Mouse (Mus musculus) neural tube, embryonic 12.5 days (tissue): ENCODE measurements around the gene Khdrbs1. TPM values are rescaled to one million over a fixed set of nuclear protein-coding genes. Genes with fewer than 3 reads are reported as not detected.

Experiments used
- ATAC-seq: fragments of 200-750 bp; cut with Nextera tagmentation; 2 replicates; pipeline ENCODE4 v1.8.0; 2017; ENCODE audit warnings: low read depth, mild to moderate bottlenecking, moderate TSS enrichment, moderate library complexity; ENCODE audit not compliant: low FRiP score
- H3K27ac ChIP-seq: fragments of 300-500 bp; sonication (generic); 2 replicates; pipeline ENCODE4 v1.5.1; 2016
- H3K27me3 ChIP-seq: fragments of 300-500 bp; sonication (generic); replicated peaks from 2 replicates; pipeline ENCODE4 v1.6.1; 2016; ENCODE audit warnings: mild to moderate bottlenecking
- H3K36me3 ChIP-seq: fragments of 300-500 bp; sonication (generic); 2 replicates; pipeline ENCODE4 v1.6.1; 2016; ENCODE audit warnings: mild to moderate bottlenecking
- H3K4me1 ChIP-seq: fragments of 300-500 bp; sonication (generic); 2 replicates; pipeline ENCODE4 v1.6.1; 2016
- H3K4me2 ChIP-seq: fragments of 300-500 bp; sonication (generic); replicated peaks from 2 replicates; pipeline ENCODE4 v1.6.1; 2016; ENCODE audit warnings: mild to moderate bottlenecking
- H3K4me3 ChIP-seq: fragments of 300-500 bp; sonication (generic); 2 replicates; pipeline ENCODE4 v1.5.1; 2016
- H3K9ac ChIP-seq: fragments of 300-500 bp; sonication (generic); 2 replicates; pipeline ENCODE4 v1.6.1; 2016; ENCODE audit warnings: mild to moderate bottlenecking
- H3K9me3 ChIP-seq: fragments of 300-500 bp; sonication (generic); 2 replicates; pipeline ENCODE4 v1.6.1; 2016; ENCODE audit warnings: mild to moderate bottlenecking
- WGBS: fragments of 180-500 bp; shearing (Covaris S2); methylation state at CpG from one replicate; pipeline ENCODE4 v1.1.7; 2016; 5-methylcytosine and 5-hydroxymethylcytosine counted together
- microRNA-seq: library from miRNA; unstranded; fragments of <30 nt; microRNA quantifications from one replicate; pipeline ENCODE4, GENCODE M21; 2017
- polyA plus RNA-seq: library from polyadenylated mRNA; unstranded; fragments of >200 nt; fragmentation: Nextera tagmentation; extraction: Ambion mirVana; gene quantifications from 2 replicates; pipeline ENCODE4 v1.2.1, GENCODE M21; 2016

Gene Khdrbs1
- polyA plus RNA-seq, 1 experiment from 2014 or later: 212 TPM

DNA sequence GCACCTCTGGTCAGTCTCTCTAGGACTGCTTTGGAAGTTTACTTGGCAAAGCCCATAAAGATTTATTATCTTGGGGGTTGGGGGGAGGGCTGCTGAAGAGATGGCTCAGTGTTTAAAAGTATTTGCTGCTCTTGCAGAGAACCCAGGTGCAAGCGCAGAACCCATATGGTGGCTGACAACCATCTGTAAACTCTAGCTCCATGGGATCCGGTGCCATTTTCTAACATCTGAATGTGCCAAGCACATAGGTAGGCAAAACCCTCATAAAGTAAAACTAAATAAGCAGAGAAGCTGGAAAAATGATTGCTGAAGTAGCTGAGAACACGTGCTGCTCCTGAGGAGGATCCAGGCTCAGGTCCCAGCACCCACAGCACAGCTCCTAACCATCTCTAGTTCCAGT, 80.5 kb downstream of the Khdrbs1 start:
- H3K36me3 ChIP-seq: peaks cover 40% of the 10 kb centered on the region
- WGBS: 94% methylated on average over 3 of the region's 3 CpGs

DNA sequence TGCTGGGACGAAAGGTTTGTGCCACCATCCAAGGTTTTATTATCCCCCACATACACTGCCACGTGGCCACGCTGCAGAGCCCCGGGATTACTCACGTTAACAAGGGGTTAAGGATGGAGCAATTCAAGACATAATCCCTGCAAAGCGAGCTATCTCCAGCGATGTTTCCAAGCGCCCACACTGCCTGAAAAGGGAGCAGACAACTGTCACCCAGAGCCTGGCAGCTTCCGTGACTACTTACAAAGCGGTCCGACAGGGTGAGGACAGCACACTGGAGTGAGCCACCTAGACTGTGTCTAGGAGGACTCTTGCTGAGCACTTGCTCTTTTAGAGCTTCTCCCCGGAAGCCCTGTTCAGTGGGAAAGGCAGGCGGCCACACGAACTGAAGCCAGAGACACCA, 87.3 kb downstream of the Khdrbs1 start:
- no peak for ATAC-seq
- Histone ChIP-seq H3K4me1 (no peaks in the 10 kb centered on the region), H3K27me3 (no peaks in the 10 kb centered on the region), H3K4me2 (no peak overlapping the region), H3K27ac (no peak overlapping the region), H3K4me3 (no peak overlapping the region), H3K9ac (no peak overlapping the region), H3K36me3 (peaks cover 86% of the 10 kb centered on the region), H3K9me3 (no peaks in the 10 kb centered on the region)
- WGBS: 95% methylated on average over 14 of the region's 14 CpGs

More for the DNA sequence above, 80.5 kb downstream of the Khdrbs1 start:
- Histone ChIP-seq H3K27me3 (no peaks in the 10 kb centered on the region), H3K4me3 (no peak overlapping the region), H3K4me2 (no peak overlapping the region), H3K27ac (no peak overlapping the region), H3K9me3 (no peaks in the 10 kb centered on the region), H3K9ac (no peak overlapping the region), H3K4me1 (no peaks in the 10 kb centered on the region)
- ATAC-seq: no peak

Small RNAs within 50 kb of the gene (microRNA-seq; reads per million reads assigned to microRNA genes)
- gene Gm28017: not detected
- 0.66 reads per million for gene Mir7016

Other genes with a start within 250 kb of the Khdrbs1 start
- gene Marcksl1, start 228.7 kb downstream of the Khdrbs1 start, polyA plus RNA-seq: 2,122 and 2,278 TPM in 2 replicates
- gene Hdac1, start 199.6 kb downstream of the Khdrbs1 start, polyA plus RNA-seq: 179 and 192 TPM in 2 replicates
- gene Lck, start 168.7 kb downstream of the Khdrbs1 start, polyA plus RNA-seq: 7.8 and 8.0 TPM in 2 replicates
- 1.5 and 2.2 TPM in 2 replicates for gene Fam167b, start 163.8 kb downstream of the Khdrbs1 start, polyA plus RNA-seq
- 200 and 208 TPM in 2 replicates for gene Eif3i, start 141.7 kb downstream of the Khdrbs1 start, polyA plus RNA-seq
- 175 and 183 TPM in 2 replicates for gene Tmem234, start 141.6 kb downstream of the Khdrbs1 start, polyA plus RNA-seq
- gene Dcdc2b, start 128.0 kb downstream of the Khdrbs1 start, polyA plus RNA-seq: 3.1 and 3.3 TPM in 2 replicates
- 32.5 and 32.6 TPM in 2 replicates for gene Iqcc, start 123.2 kb downstream of the Khdrbs1 start, polyA plus RNA-seq
- 103 and 107 TPM in 2 replicates for gene Ccdc28b, start 118.4 kb downstream of the Khdrbs1 start, polyA plus RNA-seq
- gene Txlna, start 101.2 kb downstream of the Khdrbs1 start, polyA plus RNA-seq: 77.6 and 83.5 TPM in 2 replicates
- 16.3 and 16.6 TPM in 2 replicates for gene Kpna6, start 69.5 kb downstream of the Khdrbs1 start, polyA plus RNA-seq
- gene Tmem39b, start 45.5 kb downstream of the Khdrbs1 start, polyA plus RNA-seq: 16.0 and 16.8 TPM in 2 replicates
- 336 and 342 TPM in 2 replicates for gene Ptp4a2, start 68.9 kb upstream of the Khdrbs1 start, polyA plus RNA-seq
- gene Spocd1, start 186.9 kb upstream of the Khdrbs1 start, polyA plus RNA-seq: not detected in 2 replicates
- 9.1 and 11.1 TPM in 2 replicates for gene Adgrb2, start 242.6 kb upstream of the Khdrbs1 start, polyA plus RNA-seq